Mouse (Mus musculus): ENCODE measurements at regions not wholly inside any gene's neighbourhood (a gene's known extent, or its start where the extent isn't known, plus 50 kb on each side); places are given as distances from the start of the nearest gene placed in this dataset.
A peak's percentile ranks its signal among the peaks of the same experiment; 100 is the strongest.

DNA sequence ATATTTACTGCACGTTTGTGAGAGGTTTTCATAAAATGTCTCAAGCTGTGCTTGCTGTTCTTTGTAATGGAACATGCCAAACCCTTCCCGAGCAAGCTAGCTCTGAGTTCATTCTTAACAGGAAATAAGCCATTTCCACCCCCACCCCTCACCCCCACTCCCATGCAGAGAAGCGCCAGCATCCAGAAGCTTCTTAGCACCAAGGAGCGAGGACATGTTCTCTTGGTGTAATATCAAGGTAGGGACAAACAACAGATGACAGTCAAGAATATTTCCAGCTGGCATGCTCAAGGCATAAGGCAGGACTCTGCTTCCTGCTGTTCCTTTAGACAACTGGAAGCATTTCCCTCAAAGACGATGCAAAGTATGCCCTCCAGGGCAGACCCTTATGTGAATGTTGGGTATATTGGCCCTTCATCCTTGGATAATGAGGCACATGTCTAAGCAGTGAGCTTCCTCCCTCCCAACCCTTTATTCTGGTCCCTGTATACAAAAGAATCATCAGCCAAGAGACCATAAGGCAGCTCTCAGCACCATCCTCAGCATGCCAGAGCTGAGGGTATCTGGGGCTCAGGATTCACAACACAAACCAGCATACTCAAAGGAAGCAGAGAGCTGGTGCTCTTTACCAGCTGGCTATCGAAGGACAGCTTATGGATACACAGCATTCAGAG lies 205.2 kb upstream of the Ppp2r2d start:
- DNase-seq (ENCODE audit: extremely low read depth, low read depth, low spot score) = no peak

DNA sequence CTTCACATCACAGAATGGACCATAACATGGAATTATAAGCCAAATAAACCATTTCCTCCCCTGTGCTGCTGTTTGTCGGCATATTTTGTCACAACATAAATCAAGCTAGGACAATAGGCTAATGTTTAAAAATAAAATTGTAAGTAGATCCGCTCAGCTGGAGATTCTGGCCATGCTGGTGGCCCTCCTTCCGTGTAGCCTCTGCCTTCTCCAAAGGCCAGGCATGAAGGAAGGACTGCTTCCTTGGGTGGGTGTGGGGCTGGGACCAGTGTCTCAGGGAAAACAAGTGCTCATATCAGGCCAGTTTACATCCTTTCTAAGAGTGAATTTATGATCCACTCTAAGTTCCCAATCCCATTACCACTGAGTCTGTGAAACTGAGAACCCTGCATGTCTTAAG lies 206.3 kb upstream of the Ppp2r2d start:
- DNase-seq (ENCODE audit: extremely low read depth, low read depth, low spot score) = no peak

GRCm38 (mm10) chr7:138626061-138626460 lies 219.8 kb upstream of the Ppp2r2d start:
- DNase-seq (ENCODE audit: extremely low read depth, low read depth, low spot score) = peak; percentile 13

DNA sequence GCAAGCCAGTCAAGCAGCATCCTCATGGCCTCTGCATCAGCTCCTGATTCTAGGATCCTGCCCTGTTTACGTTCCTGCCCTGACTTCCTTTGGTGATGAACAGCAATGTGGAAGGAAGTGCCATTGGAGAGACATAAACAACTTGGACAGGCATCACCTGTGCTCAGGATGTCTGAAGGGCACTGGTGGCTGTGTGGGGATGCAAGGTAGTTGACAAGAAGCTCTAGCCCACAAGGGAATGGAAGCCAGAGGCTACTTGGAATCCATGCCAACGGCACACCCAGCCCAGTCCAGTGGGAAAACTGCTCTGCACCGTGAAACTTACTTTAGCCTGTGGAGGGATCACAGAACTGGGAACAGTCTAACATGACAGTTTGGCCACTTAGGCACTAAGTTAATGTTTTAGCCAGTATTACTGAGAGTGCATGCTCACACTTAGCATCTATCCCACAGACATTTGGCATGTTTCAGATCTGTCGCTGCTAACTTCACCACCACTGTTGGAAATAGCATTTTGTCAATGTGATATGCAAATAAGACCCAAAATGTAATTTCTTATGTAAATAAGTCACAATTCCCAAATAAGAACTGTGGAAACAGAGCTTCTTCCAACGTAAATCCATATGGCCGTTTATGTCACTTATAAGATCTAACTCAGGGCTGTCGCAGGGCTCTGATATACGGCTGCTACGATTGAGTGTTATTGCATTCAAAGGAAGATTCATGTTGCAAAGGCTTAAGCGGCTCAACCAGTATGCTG lies 223.5 kb upstream of the Tcerg1l start:
- DNase-seq (ENCODE audit: extremely low read depth, low read depth, low spot score) = no peak

- peak; percentile 5 for DNase-seq (ENCODE audit: extremely low read depth, low read depth, low spot score)
These were observed 222.7 kb upstream of the Tcerg1l start for GRCm38 (mm10) chr7:138620080-138620684.

GRCm38 (mm10) chr7:138616468-138616867 lies 218.9 kb upstream of the Tcerg1l start:
- no peak for DNase-seq (ENCODE audit: extremely low read depth, low read depth, low spot score)

DNA sequence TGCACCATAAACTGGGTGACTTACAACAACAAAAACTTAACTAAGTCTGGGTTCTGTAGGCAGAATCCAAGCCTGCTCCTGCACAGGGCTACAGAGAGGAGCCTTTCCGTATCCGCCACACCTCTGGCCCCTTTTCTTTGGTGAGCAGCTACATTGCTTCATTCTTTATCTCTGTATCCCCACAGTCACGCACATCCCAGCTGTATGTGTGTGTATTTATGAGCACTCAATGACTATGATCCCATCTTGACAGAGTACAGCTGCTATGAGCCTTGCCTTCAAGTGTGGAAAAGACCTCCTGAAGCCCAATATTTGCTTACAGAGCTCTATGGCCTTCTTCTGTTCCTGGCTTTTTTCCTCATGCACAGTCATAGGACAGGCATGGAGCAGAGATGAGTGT lies 212.1 kb upstream of the Tcerg1l start:
- no peak for DNase-seq (ENCODE audit: extremely low read depth, low read depth, low spot score)

DNA sequence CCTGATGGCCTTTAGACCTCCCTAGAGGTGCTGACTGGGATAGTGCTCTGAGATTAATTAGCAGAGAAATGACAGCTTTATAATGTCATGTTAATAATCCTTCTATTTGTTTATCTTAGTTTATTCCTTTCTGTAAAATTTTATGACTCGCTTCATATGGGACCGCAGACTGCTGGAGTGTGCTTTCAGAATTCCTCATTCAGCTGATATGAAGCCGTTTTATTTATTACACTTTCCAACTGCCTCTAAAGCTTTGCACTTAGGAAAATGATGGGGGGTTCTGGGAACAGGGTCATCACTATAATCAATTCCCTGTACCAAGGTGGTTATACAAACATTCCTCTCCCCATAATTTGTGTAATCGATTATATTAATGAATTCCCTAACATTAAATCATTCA lies 211.6 kb upstream of the Tcerg1l start:
- no peak for DNase-seq (ENCODE audit: extremely low read depth, low read depth, low spot score)

- DNase-seq (ENCODE audit: extremely low read depth, low read depth, low spot score) = no peak
These were observed 208.9 kb upstream of the Tcerg1l start for GRCm38 (mm10) chr7:138606363-138606964.

GRCm38 (mm10) chr7:138605923-138606322 lies 208.4 kb upstream of the Tcerg1l start:
- no peak for DNase-seq (ENCODE audit: extremely low read depth, low read depth, low spot score)

GRCm38 (mm10) chr7:138601749-138602148 lies 204.2 kb upstream of the Tcerg1l start:
- no peak for DNase-seq (ENCODE audit: extremely low read depth, low read depth, low spot score)

- DNase-seq (ENCODE audit: extremely low read depth, low read depth, low spot score) = no peak
These were observed 195.8 kb upstream of the Tcerg1l start for GRCm38 (mm10) chr7:138593344-138593743.

DNA sequence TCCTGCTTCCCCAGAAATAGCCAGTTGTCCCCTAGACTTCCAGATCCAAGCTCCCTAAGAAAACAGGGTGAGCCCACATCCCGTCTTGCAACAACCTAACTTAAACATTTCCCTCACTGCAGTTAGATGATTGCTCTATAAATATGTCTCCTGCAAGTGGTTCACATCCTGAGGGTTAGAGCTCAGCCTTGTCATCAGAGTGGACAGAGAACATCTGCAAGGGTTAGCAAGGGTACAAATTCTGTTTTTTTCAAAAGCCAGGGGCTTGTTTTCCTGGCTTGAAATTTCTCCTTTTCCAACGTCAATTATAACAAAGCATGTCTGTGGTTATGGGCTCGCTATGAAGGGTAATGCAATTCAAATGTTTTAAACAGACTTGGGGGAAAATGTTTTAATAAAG lies 169.8 kb upstream of the Tcerg1l start:
- DNase-seq (ENCODE audit: extremely low read depth, low read depth, low spot score) = no peak

DNA sequence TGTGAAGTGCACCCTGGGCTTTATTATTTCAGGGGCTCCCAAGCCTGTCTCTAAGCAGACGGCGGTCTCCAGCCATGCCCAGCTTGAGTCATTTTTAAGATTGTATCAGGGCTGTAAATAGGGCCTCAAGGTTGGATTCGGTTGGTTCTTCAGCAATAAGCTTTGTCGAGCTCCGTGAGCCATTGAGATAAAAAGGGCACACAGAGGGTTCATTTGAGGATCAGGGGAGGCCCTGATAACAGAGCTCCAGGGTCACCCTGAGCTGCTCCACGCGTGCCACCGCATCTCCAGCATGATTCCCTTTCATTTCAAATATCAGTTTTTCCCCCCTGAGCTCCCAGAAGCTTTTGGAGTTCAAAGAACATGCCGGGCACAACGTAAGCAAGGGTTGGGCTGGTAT lies 154.1 kb upstream of the Tcerg1l start:
- DNase-seq (ENCODE audit: extremely low read depth, low read depth, low spot score) = no peak

DNA sequence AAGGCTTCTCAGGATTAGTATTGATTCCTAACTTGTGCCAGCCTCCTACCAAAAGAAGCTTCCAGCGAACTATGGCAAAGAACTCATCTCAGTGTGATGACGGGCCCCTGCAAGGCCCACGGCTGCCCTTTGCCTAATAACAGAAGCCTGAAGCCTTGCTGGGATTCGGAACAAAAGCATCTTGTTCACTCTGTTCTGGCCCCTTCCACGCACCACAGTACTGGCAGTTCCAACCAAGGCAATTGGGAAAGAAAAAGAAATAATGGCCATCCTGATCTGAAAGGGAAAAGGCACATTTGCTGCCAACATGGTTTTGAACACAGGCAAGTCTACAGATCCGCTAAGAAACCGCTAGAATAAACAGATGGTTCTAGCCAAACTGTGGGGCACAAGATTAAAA lies 150.4 kb upstream of the Tcerg1l start:
- no peak for DNase-seq (ENCODE audit: extremely low read depth, low read depth, low spot score)

DNA sequence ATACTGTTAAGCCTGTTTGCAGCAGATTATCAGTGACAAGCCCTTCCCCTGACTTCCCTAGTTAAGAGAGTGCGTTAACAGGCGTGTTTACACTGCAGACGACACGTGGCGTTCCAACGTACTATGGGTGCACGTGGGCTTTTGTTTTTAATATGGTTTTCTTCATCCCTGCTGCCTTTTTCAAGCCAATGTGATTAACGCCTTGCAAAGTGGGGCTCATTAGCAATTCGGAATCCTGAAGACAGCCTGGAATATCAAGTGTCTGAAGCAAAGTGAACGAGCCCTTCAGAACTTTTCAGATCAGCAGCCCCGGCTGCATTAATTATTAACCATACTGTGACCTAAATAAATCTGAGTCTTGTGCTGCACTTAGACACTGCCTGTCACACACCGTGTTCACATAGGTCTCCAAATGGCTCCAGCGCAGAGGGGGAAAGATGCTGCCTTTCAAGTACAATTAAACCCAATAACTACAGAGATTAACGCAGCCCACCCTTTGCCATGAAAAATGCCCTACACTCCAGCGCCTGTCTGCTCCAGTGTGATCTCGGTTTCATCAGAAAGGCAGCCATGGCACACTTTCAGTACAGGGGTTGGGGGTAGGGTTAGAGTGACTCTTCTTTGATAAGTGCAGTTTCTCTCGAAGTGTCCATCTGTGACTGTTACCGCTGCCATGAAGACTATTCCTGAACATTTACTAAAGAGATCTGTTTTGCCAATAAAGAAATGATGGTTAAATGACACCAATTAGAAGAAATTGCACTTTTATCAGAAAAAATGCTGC lies 140.7 kb upstream of the Tcerg1l start:
- no peak for DNase-seq (ENCODE audit: extremely low read depth, low read depth, low spot score)

DNA sequence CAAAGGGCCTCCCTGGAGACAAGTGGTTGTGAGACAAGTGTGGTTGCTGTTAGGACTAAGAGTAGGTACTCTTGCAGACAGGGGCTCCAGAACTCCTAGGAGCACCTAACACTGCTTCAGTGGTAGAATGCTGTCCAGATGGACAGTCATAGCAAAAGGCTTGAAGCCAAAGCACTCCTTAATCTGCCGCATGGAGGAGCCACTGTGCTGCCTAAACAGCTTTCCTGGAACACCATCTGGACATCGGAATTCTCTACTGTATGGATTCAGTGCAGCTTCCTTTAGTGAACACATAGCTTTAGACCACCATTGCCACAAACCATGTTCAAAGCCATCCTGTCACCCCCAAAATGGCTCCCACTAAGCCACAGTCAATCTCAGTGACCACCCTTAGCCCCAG lies 128.6 kb upstream of the Tcerg1l start:
- no peak for DNase-seq (ENCODE audit: extremely low read depth, low read depth, low spot score)

- no peak for DNase-seq (ENCODE audit: extremely low read depth, low read depth, low spot score)
These were observed 127.4 kb upstream of the Tcerg1l start for GRCm38 (mm10) chr7:138524936-138525335.

- DNase-seq (ENCODE audit: extremely low read depth, low read depth, low spot score) = no peak
These were observed 116.6 kb upstream of the Tcerg1l start for GRCm38 (mm10) chr7:138514171-138514570.

DNA sequence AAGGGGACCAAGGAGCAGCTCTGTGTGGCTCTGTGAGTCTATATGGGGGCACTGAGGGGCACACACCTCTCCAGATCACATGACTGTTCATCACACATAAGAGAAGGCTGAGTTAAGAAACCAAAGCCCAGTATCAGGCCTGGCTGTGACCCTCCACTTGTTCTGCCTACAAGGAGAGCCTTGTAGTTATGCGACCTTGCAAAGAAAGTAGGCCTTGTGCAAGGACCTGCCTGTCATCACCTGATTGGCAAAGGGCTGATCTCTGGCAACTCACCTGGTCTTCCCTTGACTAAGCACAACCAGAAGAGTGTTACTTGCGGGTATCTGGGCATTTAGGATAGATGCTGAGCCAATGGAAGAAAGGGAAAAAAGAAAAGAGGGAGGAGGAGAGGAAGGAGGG lies 107.7 kb upstream of the Tcerg1l start:
- no peak for DNase-seq (ENCODE audit: extremely low read depth, low read depth, low spot score)

DNA sequence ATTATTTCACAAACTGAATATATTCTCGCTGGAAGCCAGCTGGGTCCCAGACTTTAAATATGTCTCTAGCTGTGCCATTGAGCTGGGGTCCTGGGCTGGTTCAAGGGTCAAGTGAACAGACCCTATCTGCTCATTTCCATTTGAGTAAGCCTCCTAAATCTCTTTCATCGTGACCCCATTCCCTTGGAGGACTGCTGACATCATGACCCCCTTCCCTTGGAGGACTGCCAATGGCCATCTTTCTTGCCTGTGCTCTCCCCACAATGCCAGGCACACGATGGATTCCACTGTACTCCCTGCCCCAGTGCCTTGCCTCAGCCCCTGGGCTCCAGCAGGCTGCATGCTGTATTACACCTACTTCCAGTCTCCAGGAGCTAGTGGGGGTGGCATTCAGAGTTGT lies 106.5 kb upstream of the Tcerg1l start:
- DNase-seq (ENCODE audit: extremely low read depth, low read depth, low spot score) = no peak
